Mouse (Mus musculus) spleen, postnatal 10 days (tissue): ENCODE results near the gene Gm3336.

ENCODE experiments used
- DNase-seq, 2 experiments: peaks; one replicate each; pipeline ENCODE4 v3.0.0; 2021 to 2022; ENCODE audit warnings: low spot score in 2 of 2

The Gm3336 gene

GRCm38 (mm10) chr8:70716521-70717400 is 1.6 kb upstream of the Gm3336 start:
- no peak for DNase-seq

DNA sequence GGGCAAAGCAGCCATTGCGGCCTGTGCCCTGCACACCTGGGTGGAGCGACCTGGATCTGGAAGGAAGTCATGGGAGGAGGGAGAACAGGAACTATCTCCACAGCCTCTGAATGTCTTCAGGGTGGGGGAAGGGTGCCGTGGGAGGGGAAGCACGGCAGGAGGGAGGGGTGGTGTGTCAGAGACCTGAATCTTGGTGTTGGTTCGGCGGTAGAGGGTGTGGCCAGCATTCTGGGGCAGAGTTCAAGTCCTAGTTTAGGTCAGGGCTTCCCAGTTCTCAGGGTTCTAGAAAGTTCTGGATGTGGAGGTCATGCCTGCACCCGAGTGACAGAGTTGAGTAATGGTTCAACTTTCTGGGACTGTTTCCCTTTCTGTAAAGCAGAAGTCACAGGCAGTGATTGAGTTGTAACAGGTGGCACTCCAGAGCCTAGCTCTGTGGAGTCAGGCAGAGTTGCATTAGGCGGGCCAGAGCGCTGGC is 1.5 kb downstream of the Gm3336 start:
- no peak for DNase-seq

GRCm38 (mm10) chr8:70720739-70721138 is 2.4 kb downstream of the Gm3336 start:
- peak; percentile 83 to 88 for DNase-seq

- no peak for DNase-seq
These were observed 3.3 kb downstream of the Gm3336 start for GRCm38 (mm10) chr8:70721601-70722000.

GRCm38 (mm10) chr8:70723486-70724210 is 5.3 kb downstream of the Gm3336 start, which contains the start of gene Pde4c:
Gene Pde4c (plus strand): TSS chr8:70723720.
- no peak for DNase-seq

GRCm38 (mm10) chr8:70724216-70724615 is 5.9 kb downstream of the Gm3336 start:
- no peak for DNase-seq

GRCm38 (mm10) chr8:70725792-70726447 is 7.6 kb downstream of the Gm3336 start:
- no peak for DNase-seq

DNA sequence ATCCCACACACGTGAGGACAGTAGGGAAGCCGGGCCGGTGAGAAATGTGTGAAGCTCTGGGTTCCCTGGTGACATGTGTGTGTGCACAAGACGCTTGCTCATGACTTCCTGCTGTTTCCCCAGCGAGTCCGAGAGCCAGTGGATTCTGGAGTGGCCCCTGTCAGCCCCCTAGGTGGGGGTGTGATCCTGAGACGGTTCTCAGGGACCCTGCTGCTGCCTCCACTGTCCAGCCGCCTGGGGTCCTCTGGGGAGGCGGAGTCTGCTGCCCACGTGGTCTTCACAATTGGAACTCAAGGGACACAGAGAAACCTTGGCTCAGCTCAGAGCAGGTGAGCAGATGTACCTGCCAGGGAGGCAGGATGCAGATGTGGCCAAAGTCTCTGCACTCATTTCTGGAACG is 8.4 kb downstream of the Gm3336 start:
- DNase-seq, result no peak

GRCm38 (mm10) chr8:70729808-70730475 is 11.6 kb downstream of the Gm3336 start:
- peak in 1 of 2 experiments; percentile 75 for DNase-seq

DNA sequence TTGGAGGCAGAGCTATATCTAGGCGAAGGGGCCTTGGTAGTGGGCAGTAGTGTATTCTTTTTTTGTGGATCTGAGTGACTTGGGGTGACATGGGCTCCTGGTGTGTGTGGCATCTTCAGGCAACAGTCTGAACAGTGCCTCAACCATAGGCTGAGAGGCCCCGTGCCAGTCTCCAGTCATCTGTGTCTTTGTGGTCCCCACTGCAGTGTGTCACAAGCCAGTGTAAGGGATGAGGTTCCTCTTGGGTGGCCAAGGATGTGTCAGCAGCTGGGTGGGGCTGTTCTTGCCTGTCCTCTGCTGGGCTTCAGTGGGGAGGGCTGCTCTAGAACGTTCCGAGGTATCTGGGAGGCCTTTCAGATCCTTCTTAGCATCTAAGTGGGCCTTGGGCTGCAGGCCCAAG is 12.6 kb downstream of the Gm3336 start:
- DNase-seq, result no peak

DNA sequence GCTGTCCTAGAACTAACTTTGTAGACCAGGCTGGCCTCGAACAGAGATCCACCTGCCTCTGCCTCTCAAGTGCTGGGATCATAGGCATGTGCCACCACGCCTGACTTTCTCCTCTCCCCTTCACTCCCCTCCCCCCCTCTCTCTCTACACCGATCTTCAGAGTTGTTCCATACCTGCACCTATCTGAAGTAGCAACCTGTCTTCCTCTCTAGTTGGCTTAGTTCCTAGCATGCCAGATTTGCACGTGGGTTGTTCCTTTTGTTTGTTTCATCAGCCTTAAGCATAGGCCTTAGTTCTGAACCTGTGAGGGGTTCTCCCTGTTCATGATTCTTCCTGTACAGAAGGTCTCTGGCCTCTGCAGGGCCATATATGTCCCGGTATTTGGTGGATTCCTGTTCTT is 19.4 kb downstream of the Gm3336 start:
- no peak for DNase-seq

DNA sequence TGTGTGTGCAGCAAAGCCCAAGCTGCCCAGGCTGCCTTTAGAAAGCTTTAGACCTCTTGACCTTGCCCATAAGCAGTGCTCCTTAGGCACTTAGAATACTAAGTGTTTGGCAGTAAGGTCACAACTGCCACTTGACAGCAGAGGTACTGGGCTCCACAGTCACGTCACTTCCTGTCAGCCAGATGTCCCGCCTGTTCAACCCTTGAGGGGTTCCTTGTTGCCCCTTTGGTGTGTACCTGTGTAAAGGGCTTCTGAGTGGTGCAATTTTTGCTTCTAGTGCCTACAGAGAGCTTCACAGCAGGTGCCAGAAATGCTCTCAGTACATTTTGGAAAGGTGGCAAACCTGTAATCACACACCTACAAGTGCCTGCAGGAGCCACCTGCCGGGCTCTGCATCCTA is 19.9 kb downstream of the Gm3336 start:
- DNase-seq, result no peak

DNA sequence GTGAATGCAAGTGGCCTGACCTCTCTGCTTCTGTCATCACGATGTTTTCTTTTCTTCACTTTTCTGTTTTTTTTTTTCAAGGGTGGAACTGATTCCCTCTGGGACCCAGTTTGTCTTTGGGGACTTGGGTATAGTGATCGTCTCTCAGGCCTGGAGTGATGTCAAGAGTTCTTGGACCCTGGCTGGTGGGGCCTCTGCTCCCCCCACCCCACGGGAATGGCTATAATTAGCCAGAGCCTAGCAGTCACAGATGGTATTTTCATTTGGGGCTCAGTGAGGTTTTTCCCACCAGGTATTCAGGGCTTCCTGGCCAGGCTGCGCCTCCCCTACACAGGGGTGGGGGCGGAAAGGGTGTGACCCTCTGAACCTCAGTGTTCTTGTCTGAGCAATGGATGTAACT is 23.3 kb downstream of the Gm3336 start:
- DNase-seq, result peak in 1 of 2 experiments; percentile 8

DNA sequence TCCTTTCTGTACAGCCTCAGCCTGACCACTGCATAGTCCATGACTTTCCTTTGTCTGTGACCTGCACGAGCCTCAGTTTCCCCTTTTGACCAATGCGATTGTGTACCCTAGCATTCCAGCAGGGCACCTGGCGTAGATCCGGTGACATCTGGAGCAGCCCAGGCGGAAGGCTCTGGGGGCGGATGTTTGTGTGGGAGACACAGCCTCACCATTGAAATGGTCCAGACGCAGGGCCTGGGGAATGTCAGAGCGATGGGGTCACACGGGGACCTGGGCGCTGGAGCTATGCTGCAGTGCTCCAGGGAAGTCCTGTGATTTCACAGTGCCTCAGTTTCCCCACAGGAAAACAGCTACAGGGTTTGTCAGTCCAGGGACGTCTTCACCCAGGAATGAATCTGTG is 23.8 kb downstream of the Gm3336 start:
- peak in 1 of 2 experiments; percentile 11 for DNase-seq

DNA sequence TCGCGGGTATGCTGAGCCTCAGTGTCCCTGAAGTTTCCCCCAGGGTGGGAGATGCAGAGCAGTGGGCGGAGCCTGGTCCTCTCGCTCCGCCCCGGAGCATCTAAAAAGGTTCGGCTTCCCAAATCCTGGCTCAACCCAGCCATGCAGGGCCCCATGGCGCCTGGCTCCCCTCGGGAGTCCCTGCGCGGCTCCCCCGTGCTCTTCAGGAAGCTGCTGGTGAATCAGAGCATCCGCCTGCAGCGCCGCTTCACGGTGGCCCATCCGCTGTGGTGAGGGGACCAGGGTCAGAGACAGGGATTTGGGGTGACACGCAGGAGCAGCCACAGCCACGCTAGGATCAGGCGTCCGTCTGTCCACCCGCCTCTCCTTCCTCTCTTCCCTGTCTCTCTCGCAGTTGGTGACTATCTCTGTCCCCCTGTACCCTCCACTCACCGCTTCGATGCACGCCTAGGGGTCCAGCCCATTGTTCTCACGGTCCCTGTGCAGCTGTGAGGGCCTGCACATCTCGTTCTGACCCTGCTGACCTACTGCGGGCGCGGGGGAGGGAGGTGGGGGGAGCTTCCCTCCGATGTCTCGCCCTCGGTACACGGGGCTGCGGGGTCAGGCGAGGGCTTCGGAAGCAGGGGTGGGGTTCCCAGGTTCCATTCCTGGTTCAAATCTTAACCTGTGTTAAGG is 24.8 kb downstream of the Gm3336 start:
- DNase-seq, result peak in 1 of 2 experiments; percentile 31

DNA sequence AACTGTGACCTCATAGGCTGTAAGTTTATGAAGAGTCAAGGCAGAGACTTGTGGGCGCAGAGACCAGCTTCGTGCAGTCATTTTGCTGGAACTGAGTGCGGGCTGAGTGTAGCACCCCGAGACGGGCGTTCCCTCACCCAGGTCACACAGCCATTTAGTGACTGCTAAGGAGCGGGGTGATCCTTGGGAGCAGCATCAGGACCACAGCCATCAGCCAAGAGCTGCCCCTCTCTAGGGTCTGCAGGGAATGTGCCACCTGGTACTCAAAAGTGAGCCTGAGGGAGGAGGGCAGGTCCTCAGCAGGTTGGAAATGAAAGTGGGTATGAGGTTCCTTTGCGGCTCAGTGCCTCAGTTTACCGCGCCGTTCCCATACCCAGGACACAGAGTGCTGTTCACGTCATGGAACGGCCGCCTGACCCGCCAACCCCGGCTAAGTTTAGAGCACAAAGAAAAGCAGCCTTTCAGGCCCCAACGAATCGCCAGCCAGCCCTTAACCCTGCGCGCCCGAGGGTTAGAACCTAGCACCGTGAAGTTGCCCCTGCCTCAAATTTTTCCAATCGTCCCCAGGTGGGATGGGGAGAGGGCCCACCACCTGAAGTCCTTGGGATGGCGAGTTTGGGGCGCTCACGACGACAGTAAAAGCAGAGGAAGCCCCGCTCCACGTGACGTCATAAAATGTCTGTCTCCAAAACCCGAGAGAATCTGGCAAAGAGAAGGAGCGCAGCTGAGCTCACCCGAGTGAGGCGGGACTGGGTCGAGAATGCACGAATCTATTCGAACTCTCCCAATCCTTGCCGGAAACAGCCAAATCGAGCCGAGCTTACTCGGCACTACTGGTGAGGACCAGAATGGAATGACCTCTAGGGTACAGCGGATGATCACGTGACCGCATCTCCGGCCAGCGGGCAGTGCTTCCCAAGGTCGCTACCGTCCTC is 25.6 kb downstream of the Gm3336 start:
- peak in 1 of 2 experiments; percentile 34 for DNase-seq

DNA sequence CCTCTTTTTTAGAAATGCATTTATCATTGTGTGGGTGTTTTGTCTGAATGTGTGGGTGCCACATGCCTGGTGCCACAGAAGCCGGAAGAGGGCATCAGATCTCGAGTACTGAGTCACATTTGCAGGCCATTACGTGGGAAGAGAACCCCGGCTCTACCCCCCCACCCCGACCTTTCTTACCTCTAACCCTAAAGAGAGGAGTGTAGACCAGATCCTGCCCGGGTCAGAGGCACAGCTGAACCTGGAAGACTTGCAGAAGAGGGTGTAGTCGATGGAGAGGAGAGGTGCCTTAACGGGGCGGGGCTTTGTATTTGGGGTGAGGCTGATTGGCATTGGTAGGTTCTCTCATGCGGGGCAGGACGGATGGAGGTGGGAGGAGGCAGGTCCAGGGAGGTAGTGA is 26.5 kb downstream of the Gm3336 start:
- peak in 1 of 2 experiments; percentile 48 for DNase-seq

DNA sequence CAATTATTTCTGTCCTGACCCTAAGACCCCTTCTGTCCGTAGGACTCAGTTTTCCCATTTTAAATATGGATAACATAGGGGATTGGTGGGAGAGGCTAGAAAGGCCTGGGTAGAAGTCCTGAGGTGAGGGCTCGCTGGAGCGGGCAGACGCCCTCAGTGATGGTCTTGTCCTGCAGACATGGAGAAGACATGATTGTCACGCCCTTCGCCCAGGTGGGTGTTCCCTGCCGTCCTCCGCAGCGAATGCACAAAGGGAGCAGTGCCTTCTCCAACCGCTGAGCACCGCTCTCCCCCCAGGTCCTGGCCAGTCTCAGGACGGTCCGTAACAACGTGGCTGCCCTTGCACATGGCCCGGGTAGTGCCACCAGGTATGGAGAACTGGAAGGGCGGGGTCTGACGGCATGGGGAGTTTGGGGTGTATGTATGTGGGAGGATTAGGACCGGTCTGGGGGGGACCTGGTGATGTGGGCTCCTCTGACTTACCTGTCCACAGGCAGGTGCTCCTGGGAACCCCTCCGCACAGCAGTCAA is 27.4 kb downstream of the Gm3336 start:
- DNase-seq, result peak in 1 of 2 experiments; percentile 18

DNA sequence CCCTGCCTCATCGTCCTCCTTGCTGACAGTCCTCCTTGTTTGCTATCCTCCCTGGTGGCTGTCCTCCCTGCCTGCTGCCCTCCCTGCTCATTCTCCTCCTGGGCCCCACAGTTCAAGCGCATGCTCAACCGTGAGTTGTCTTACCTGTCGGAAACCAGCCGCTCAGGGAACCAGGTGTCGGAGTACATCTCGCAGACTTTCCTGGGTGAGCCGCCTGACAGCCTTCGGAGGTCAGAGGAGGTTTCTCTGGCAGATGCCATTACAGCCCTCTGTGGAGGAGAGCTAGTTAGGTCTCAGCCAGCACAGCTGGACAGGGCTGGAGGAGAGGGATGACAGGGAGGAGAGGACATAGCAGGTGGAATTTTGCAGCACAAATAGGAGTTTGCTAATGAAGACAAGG is 28.3 kb downstream of the Gm3336 start:
- peak in 1 of 2 experiments; percentile 11 for DNase-seq
